Mouse (Mus musculus) heart, adult 2 months (tissue): ENCODE results near the gene Cdk12.

ENCODE experiments used
- CTCF ChIP-seq: fragments of 200-600 bp; IDR thresholded peaks from 2 replicates; pipeline ENCODE4 v1.8.1; 2022; ENCODE audit warnings: antibody characterized with exemption, mild to moderate bottlenecking, moderate library complexity
- POLR2A ChIP-seq: fragments of 200-500 bp; IDR thresholded peaks from 2 replicates; pipeline ENCODE4 v1.6.1; 2011; ENCODE audit warnings: mild to moderate bottlenecking, low read depth, low read length, control low read depth; ENCODE audit not compliant: insufficient read depth

- TF ChIP-seq CTCF = no peak
- TF ChIP-seq POLR2A = no peak
Measured at GRCm38 (mm10) chr11:98205463-98205862, 2.6 kb downstream of the Cdk12 start.
